ENCODE assay signal across 8 mouse cellular contexts in the genomic region with DNA sequence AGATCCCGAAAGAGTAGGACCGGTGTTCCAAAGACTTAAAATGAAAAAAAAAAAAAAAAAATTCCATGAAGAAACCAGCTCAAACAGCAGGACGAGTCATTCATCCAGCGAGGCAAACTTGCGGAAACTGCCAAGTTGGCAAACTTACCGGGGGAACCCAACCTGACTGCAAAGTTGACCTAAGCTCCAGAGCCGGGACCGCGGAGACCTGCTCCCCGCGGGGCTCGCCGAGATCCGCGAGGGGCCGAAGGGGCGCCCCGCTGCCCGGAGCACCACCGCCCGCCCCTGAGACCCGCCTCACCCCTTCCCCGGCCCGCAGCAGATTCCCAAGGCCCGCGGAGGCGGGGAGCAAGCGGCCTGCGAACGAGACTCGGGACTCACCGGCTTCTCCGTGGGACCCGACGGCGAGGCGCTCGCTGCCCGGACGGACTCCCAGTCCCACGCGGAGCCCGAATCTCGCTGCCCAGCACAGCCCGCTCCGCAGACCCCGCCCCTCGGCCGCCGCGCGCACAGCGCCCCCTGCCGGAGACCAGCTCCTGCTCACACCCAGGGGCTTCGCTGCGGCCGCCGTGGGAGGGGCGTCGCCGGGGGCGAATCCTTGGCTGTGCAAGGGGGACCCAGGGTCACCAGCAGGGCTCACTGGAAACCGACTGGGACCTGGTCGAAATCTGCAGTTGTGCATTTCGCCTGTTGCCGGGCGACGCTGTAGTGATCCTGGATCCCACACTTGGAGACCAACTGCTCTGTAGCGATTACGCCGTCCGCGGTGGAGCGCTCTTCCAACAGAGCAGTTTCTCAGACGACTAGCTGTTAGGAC. TPM values are rescaled to one million over a fixed set of nuclear protein-coding genes. Genes with fewer than 3 reads are reported as not detected.
DNase-seq lines count a peak whose midpoint lies in the region; ATAC-seq and TF ChIP-seq lines count a peak whose summit lies in the region.

Gene Steap1, minus strand, starts transcription at position 461 of the 817 bp plus-strand sequence.

- peaks cover 22% of the 10 kb centered on the region for H3K27me3 ChIP-seq in megakaryocyte, embryonic 14.5 days (replicated peaks)

- no peak for TF ChIP-seq POLR2A in cortical plate, adult 2 months (IDR thresholded peaks at IDR 0.05; ENCODE audit: extremely low read depth, insufficient read depth, low read length)

- DNase-seq in ZHBTc4 (ENCODE audit: low read depth, low spot score): peak; percentile 93
- peak; percentile 80 for DNase-seq in gastrocnemius, postnatal 25 days
- DNase-seq in left cerebral cortex, adult 9 months (ENCODE audit: low spot score in 2 of 2): peak; percentile 9 to 70
- DNase-seq in right cerebral cortex, postnatal 14 days: peak; percentile 89
- peak; percentile 98 for DNase-seq in urinary bladder, postnatal 25 days (ENCODE audit: low spot score)

- peak within 1 kb of the TSS; percentile 42 for H3K4me3 ChIP-seq in cortical plate, adult 2 months (ENCODE audit: insufficient read depth, low read length)
- H3K4me3 ChIP-seq in megakaryocyte, embryonic 14.5 days (replicated peaks): peak within 1 kb of the TSS; percentile 91

- TF ChIP-seq CTCF in cortical plate, adult 2 months (IDR thresholded peaks at IDR 0.05; ENCODE audit: extremely low read depth, insufficient read depth, low read length): peak; percentile 33; the same call in 1 of the 2 replicates

- peak; percentile 35 for ATAC-seq in inflammation-experienced regulatory T-cells, adult 6 months

- H3K9me3 ChIP-seq in megakaryocyte, embryonic 14.5 days: no peaks in the 10 kb centered on the region

- no peaks in the 10 kb centered on the region for H3K36me3 ChIP-seq in megakaryocyte, embryonic 14.5 days (replicated peaks; ENCODE audit: low read length)

- H3K27ac ChIP-seq in cortical plate, adult 2 months (ENCODE audit: insufficient read depth, low read length): no peak within 1 kb of the TSS

- no peaks in the 10 kb centered on the region; the same call in 1 of the 2 replicates for H3K4me1 ChIP-seq in cortical plate, adult 2 months (ENCODE audit: control insufficient read depth, insufficient read depth, low read length)
- peaks cover 15% of the 10 kb centered on the region for H3K4me1 ChIP-seq in megakaryocyte, embryonic 14.5 days

RNA-seq across cellular contexts. Expression of gene Steap1, which starts in this region (rescaled TPM):
- 0.26 and 0.31 TPM in 2 replicates for polyA plus RNA-seq in cortical plate, adult 2 months (2012; rRNA removed)
- total RNA-seq in gastrocnemius, postnatal 25 days (2021): not detected
- not detected for polyA plus RNA-seq in inflammation-experienced regulatory T-cells, adult 6 months (2017; shearing (Covaris generic))
- polyA plus RNA-seq in megakaryocyte, embryonic 14.5 days (2012; ENCODE audit: insufficient read depth, low replicate concordance): not detected in 2 replicates

Comparison
In these comparisons a context has a peak if more than half of its experiments do, and no peak if none do; other contexts are left out.
1. Peak in DNase-seq in gastrocnemius, postnatal 25 days; RNA of the gene not detected or under 1 TPM.
2. Peak in ATAC-seq in inflammation-experienced regulatory T-cells, adult 6 months; RNA of the gene not detected or under 1 TPM.
3. DNase-seq: peak in every context shown above with its lines; median percentile 98 in urinary bladder, postnatal 25 days; 93 in ZHBTc4; 89 in right cerebral cortex, postnatal 14 days; 80 in gastrocnemius, postnatal 25 days; 40 in left cerebral cortex, adult 9 months.